Mouse (Mus musculus) liver, embryonic 14.5 days (tissue): Measurements from ENCODE around the gene Sgip1. TPM values are rescaled to one million over a fixed set of nuclear protein-coding genes. Genes with fewer than 3 reads are reported as not detected.

ENCODE experiments used
- ATAC-seq: fragments of 200-750 bp; cut with Nextera tagmentation; 2 replicates; pipeline ENCODE4 v1.8.0; 2017; ENCODE audit warnings: moderate number of reproducible peaks, mild to moderate bottlenecking, moderate library complexity; ENCODE audit not compliant: insufficient read depth
- DNase-seq, 3 experiments: peaks; one replicate each; pipeline ENCODE4 v3.0.0-alpha.2; 2012 to 2013; ENCODE audit warnings: low read depth in 3 of 3, low spot score in 3 of 3
- H3K27ac ChIP-seq: fragments of 300-500 bp; sonication (generic); 2 replicates; pipeline ENCODE4 v1.5.1; 2014; ENCODE audit warnings: moderate library complexity, mild to moderate bottlenecking, control low read depth, inconsistent platforms
- H3K27me3 ChIP-seq: fragments of 300-500 bp; sonication (generic); 2 replicates; pipeline ENCODE4 v1.6.1; 2014; ENCODE audit warnings: mild to moderate bottlenecking, low read length, moderate library complexity; ENCODE audit not compliant: control insufficient read depth, insufficient read depth
- H3K36me3 ChIP-seq: fragments of 300-500 bp; sonication (generic); replicated peaks from 2 replicates; pipeline ENCODE4 v1.6.1; 2014; ENCODE audit warnings: low read depth; ENCODE audit not compliant: control insufficient read depth, insufficient read depth
- H3K4me1 ChIP-seq, 2 experiments: fragments of 200-500 bp in 1 of 2; fragments of 300-500 bp in 1 of 2; sonication (generic) in 1 of 2; replicated peaks; 2 replicates each; pipeline ENCODE4 v1.6.1; 2012 to 2014; ENCODE audit warnings: antibody characterized with exemption in 1 of 2, inconsistent platforms in 1 of 2, low read length in 1 of 2; ENCODE audit not compliant: control insufficient read depth in 2 of 2, insufficient read depth in 2 of 2
- H3K4me2 ChIP-seq: fragments of 300-500 bp; sonication (generic); 2 replicates; pipeline ENCODE4 v1.6.1; 2014; ENCODE audit warnings: low read depth, mild to moderate bottlenecking, control low read depth, moderate library complexity
- H3K4me3 ChIP-seq, 2 experiments: fragments of 200-500 bp in 1 of 2; fragments of 300-500 bp in 1 of 2; sonication (generic) in 1 of 2; 2 replicates each; pipeline ENCODE4 v1.5.1; 2012 to 2014; ENCODE audit warnings: low read depth in 2 of 2, low read length in 2 of 2, mild to moderate bottlenecking in 2 of 2, control low read depth in 1 of 2, inconsistent platforms in 1 of 2, moderate library complexity in 1 of 2; ENCODE audit not compliant: insufficient read depth in 1 of 2
- H3K9ac ChIP-seq: fragments of 300-500 bp; sonication (generic); replicated peaks from 2 replicates; pipeline ENCODE4 v1.6.1; 2014; ENCODE audit warnings: mild to moderate bottlenecking, control low read depth, moderate library complexity
- H3K9me3 ChIP-seq: fragments of 300-500 bp; sonication (generic); 2 replicates; pipeline ENCODE4 v1.6.1; 2016; ENCODE audit warnings: low read length, mixed read lengths; ENCODE audit not compliant: control insufficient read depth
- CTCF ChIP-seq: IDR thresholded peaks from 2 replicates; pipeline ENCODE4 v1.5.1; 2016; ENCODE audit warnings: antibody characterized with exemption, low read depth, control low read depth
- EP300 ChIP-seq: IDR thresholded peaks from 2 replicates; pipeline ENCODE4 v1.6.1; 2016; ENCODE audit warnings: antibody characterized with exemption, low read depth
- WGBS: fragments of 180-500 bp; shearing (Covaris S2); extraction: QIAGEN DNeasy Blood & Tissue Kit; methylation state at CpG from one replicate; pipeline ENCODE4 v1.1.7; 2014; ENCODE audit not compliant: insufficient replicate concordance; 5-methylcytosine and 5-hydroxymethylcytosine counted together
- polyA plus RNA-seq, 2 experiments: library from polyadenylated mRNA; depleted of rRNA in 1 of 2; stranded (reverse) in 1 of 2; unstranded in 1 of 2; fragments of >200 nt; fragmentation: Nextera tagmentation in 1 of 2; extraction: Ambion mirVana in 1 of 2; gene quantifications; 2 replicates each; pipeline versions ENCODE4 v1.2.1 to v1.2.3; 2012 to 2014

Sgip1 gene
- polyA plus RNA-seq, 2 experiments, result 0.10 to 0.32 TPM

DNA sequence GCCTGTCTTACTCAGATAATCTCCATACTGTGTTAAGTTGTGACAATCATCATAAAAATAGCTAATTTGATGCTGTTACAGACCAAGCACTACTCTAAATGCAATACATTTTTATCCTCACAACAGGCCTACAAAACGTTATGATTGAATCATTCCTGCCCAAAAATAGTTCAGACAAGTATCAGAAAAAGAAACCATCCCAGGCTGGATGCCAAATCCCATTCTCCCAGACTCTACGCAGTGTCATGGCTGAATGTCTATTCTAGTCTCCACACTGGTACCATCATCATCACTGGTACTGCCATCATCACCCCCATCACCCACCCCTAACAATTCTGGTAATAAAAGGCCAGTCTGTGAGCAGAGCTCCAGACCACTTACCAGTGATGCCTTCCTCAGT, 211.4 kb downstream of the Sgip1 start:
- TF ChIP-seq EP300 (no peak), CTCF (no peak)

DNA sequence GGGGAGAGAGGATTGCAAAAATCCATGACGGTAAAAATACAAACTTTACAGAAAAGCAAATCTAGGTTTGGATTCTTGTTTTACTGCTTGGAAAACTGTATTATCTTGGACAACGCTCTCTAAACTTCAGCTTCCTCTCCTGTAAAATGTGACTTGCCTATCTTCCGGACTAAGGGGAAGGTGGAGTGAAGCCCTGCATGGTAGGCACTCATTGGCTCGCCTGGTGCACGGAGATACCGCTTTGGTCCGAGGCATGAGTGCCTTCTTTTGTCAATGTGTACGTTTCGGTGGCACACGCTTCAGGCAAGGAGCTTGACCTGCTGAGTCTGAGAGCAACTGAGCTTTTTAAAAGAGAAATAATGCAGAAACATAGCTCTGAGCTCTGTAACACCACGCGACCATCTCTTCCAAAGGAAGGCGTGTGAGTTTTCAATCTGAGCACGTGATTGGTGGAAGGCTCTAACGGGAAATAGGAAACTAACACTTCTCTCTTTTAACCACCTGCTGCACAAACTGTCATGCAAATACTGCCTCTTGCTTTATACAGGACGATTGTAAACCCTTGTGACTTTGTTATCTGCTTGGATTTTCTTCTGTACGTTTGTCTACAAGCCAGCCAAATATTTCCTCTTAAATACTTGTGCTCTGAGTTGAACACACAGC, 214.3 kb downstream of the Sgip1 start:
- Histone ChIP-seq H3K4me2 (no peak overlapping the region), H3K9ac (no peak overlapping the region), H3K36me3 (no peaks in the 10 kb centered on the region), H3K27ac (no peak overlapping the region), H3K27me3 (no peaks in the 10 kb centered on the region), H3K4me1 (no peaks in the 10 kb centered on the region), H3K4me3 (no peak overlapping the region), H3K9me3 (no peaks in the 10 kb centered on the region)
- ATAC-seq (no peak), DNase-seq (no peak)
- TF ChIP-seq EP300, result no peak
- TF ChIP-seq CTCF, result no peak
- WGBS, result 45% methylated on average over 17 of the region's 17 CpGs

More for the DNA sequence above, 211.4 kb downstream of the Sgip1 start:
- H3K27ac ChIP-seq, result no peak overlapping the region
- no peak for DNase-seq
- no peak overlapping the region for H3K4me2 ChIP-seq
- 49% methylated on average over 2 of the region's 2 CpGs for WGBS
- no peaks in the 10 kb centered on the region for H3K9me3 ChIP-seq
- H3K4me1 ChIP-seq, result no peaks in the 10 kb centered on the region
- ATAC-seq, result no peak
- H3K9ac ChIP-seq, result no peak overlapping the region
- H3K36me3 ChIP-seq, result no peaks in the 10 kb centered on the region
- no peaks in the 10 kb centered on the region for H3K27me3 ChIP-seq
- H3K4me3 ChIP-seq, result no peak overlapping the region

DNA sequence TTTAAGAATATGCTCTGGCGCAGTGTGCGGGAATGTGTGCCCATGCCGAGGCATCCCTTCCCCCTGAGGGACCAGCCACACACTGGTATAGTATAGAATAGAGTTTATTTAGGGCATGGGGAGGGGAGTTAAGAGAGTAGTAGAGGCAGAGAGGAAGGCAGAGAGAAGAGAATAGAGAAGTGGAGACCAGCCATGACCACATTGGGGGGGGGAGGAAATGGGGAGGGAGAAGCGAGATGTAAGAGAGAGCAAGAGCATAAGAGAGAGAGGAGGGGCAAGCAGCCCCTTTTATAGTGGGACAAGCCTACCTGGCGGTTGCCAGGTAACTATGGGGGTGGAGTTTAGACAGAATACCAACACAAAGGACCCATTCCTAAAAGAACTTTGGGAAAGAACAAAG, 218.3 kb downstream of the Sgip1 start:
- H3K4me2 ChIP-seq, result no peak overlapping the region
- no peak for DNase-seq
- H3K9me3 ChIP-seq, result no peaks in the 10 kb centered on the region
- H3K27me3 ChIP-seq, result no peaks in the 10 kb centered on the region
- no peaks in the 10 kb centered on the region for H3K36me3 ChIP-seq
- no peak overlapping the region for H3K9ac ChIP-seq
- 56% methylated on average over 5 of the region's 5 CpGs for WGBS
- TF ChIP-seq CTCF (no peak), EP300 (no peak)
- no peak for ATAC-seq
- no peak overlapping the region for H3K27ac ChIP-seq
- H3K4me1 ChIP-seq, result no peaks in the 10 kb centered on the region
- no peak overlapping the region for H3K4me3 ChIP-seq

DNA sequence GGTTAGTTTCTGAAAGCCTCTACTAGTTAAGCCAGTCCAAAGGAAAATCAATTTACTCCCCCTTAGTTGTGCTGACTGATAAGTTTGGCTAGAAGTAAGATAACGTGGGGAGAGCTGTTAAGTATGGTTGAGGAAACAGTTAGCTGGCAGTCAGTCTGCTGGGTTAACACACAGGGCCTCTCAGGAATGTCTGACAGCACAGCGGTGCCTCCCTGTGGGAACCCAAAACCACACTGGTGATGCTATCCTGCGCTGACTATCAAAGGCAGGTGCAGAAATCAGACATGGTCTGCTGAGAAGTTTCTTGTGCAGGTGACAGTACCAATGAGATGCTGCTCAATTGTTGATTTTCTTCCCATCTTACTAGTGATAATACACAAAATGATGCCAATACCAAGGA, 223.1 kb downstream of the Sgip1 start:
- ATAC-seq (no peak), DNase-seq (no peak)
- TF ChIP-seq EP300 (no peak), CTCF (0 out of 2 replicates have a peak, but pooled peaks have one; percentile 12)
- H3K4me3 ChIP-seq, result no peak overlapping the region
- H3K27me3 ChIP-seq, result no peaks in the 10 kb centered on the region
- no peaks in the 10 kb centered on the region for H3K4me1 ChIP-seq
- no peak overlapping the region for H3K9ac ChIP-seq
- H3K27ac ChIP-seq, result no peak overlapping the region
- no peak overlapping the region for H3K4me2 ChIP-seq
- H3K36me3 ChIP-seq, result no peaks in the 10 kb centered on the region
- H3K9me3 ChIP-seq, result no peaks in the 10 kb centered on the region
- WGBS, result 15% methylated on average over 3 of the region's 3 CpGs

- Histone ChIP-seq H3K27ac (no peak overlapping the region), H3K36me3 (no peaks in the 10 kb centered on the region), H3K4me1 (no peaks in the 10 kb centered on the region), H3K4me2 (no peak overlapping the region), H3K9me3 (no peaks in the 10 kb centered on the region), H3K4me3 (no peak overlapping the region), H3K27me3 (no peaks in the 10 kb centered on the region; the same call in 1 of the 2 replicates), H3K9ac (no peak overlapping the region)
- WGBS, result 79% methylated on average over 15 of the region's 15 CpGs
- TF ChIP-seq EP300 (no peak), CTCF (no peak)
- no peak for ATAC-seq
- no peak for DNase-seq
Observed at GRCm38 (mm10) chr4:102967811-102968210, 226.7 kb downstream of the Sgip1 start.
